Mouse (Mus musculus) frontal cortex, adult (tissue): ENCODE results near the gene Cptp.

Source experiments
- ATAC-seq: cut with Nextera tagmentation; 2 replicates; pipeline ENCODE4 v1.9.2; 2017; ENCODE audit warnings: mild to moderate bottlenecking, moderate library complexity, mixed read lengths; ENCODE audit not compliant: low TSS enrichment

Cptp gene

DNA sequence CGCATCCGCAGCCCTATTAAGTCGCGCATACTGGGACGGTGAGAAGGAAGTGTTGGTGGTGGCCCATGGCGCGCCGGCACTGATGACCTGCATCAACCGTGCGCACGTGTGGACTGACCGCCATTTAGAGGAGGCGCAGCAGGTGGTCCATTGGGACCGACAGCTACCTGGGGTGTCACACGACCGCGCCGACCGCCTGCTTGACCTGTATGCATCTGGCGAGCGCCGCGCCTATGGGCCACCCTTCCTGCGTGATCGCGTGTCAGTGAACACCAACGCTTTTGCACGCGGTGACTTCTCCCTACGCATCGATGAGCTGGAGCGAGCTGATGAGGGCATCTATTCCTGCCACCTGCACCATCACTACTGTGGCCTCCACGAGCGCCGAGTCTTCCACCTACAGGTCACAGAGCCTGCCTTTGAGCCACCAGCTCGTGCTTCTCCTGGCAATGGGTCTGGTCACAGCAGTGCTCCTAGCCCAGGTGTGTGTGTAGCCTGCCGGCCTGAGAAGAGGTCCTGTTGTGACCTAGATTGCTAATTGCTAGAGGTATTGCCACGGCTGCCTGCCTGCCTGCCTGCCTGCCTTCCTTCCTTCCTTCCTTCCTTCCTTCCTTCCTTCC is 27.5 kb downstream of the Cptp start:
- no peak for ATAC-seq

DNA sequence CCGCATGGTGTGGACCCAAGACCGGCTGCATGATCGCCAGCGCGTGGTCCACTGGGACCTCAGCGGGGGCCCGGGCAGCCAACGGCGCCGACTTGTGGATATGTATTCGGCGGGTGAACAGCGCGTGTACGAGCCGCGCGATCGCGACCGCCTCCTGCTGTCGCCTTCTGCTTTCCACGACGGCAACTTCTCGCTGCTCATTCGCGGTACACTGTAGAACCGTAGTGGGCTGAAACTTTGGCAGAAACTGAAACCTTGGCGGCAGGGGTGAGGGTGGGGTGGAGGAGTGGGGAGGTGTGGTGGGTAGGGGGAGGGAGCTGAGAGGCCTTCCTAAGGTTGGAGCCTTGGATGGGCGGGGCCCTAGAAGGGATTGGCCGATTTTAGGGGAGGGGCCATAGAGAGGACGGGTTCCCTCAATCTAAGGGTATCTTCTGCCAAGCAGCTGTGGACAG is 28.2 kb downstream of the Cptp start:
- no peak for ATAC-seq

DNA sequence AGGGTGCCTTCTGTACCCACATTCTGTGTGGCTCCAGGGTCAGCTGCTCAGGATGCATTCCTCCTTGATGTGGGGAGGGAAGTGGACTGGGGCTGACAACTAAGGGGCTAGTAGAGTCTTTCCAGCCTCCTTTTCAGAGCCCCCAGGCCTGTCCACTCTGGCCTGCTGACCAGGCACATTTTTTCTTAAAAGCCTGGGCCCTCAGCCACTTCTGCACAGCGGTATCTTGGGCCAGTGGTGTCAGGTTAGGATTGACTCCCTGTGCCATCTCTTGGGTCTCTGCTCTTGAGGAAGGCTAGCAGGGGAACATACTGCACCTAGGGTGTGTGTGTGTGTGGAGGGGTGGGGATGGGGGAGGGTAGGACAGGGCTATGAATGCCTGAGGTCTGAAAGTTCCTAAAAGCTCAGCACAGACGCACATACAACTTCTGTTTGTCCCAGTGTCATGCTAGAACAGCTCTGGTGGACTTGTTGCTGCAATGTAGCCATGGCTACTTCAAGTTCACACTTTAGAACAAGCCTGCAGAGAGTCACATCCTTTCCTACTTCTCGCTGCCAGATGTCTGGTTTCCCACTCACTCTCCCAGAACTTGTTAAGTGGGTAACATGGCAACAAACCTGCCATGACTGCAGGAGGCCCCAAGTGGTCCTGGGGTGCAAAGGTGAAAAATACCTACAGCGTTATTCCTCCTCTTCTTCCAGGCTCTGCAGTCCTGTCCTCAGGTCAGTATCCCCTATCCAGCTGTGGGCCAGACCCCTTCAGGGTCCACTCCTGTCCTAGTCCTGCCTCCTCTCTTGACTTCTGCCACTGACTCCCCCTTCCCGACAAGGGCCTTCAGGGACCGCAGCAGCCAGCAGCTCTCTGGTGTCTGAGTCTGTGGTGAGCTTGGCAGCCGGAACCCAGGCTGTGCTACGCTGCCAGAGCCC is 28.9 kb downstream of the Cptp start:
- ATAC-seq = no peak

- no peak for ATAC-seq
These were observed 29.7 kb downstream of the Cptp start, which contains the start of gene Mxra8 for GRCm38 (mm10) chr4:155839483-155839910. Mxra8 (plus strand) TSS chr4:155839680.

GRCm38 (mm10) chr4:155838187-155839153 is 30.8 kb downstream of the Cptp start:
- no peak for ATAC-seq

DNA sequence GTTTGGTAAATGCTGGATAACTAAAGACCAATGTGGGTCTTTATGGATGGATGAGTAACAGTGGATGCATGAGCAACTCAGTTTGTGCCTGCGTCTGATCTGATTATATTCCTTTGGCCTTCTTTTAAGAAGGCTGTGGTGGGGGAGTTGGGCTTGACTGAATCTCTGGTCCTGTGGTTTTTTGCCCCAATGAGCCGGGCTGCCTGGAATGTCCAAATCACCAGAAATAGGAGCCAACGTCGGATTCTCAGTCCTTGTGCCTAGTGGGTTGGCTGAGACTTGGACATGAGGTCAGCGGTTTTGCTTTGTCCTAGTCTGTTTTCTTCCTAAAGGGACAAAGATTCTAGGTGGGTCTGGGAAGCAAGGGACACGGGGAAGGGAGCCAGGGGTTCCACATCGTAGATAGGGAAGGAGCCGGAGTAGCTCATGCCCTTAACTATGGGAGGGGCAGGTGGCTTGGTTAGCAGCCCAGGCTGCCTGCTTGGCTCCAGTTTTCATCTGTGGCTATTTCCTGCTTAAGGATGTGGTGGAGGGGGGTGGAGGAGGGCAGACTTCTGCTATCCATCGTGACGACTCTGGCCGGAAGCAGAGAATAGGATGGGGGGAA is 31.7 kb downstream of the Cptp start:
- ATAC-seq = no peak

DNA sequence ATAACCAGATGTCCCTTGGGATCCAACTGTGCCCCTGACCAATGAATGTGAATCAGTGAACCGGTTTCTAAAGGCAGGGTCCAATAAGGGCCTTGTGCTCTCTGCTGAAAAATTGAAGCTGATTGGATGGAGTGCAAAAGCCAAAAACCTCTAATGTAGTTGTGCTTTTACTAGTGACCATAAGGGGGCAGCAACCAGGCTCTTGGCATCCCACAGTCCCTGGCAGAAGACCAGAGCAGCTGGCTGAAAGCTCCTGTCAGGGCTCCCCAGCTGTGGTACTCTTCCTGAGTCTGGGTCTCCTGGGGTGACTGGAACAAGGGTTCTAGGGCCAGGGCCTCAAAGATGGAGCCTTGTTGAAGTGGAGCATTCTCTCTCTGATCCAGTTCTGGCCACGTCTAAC is 35.4 kb downstream of the Cptp start:
- peak; percentile 30; the same call in 1 of the 2 replicates for ATAC-seq

DNA sequence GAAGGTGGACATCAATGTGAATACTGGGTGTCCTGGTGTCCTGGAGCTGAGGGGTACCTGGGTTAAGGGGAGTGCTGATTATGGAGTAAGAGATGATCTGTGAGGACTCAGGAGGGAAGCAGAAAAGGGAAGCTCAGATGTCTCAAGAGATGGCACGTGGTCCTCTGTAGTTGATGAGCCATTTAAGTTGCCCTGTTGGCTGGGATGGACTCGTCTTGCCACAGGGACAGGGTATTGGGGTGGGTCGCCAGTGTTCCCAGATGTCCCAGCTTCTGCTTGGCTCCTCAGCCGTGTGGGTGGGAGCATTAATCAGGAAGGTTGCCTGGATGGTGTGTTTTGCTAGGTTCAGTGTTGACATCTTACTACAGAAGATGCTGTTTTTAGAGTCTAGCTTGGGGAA is 36.0 kb downstream of the Cptp start:
- ATAC-seq = no peak

DNA sequence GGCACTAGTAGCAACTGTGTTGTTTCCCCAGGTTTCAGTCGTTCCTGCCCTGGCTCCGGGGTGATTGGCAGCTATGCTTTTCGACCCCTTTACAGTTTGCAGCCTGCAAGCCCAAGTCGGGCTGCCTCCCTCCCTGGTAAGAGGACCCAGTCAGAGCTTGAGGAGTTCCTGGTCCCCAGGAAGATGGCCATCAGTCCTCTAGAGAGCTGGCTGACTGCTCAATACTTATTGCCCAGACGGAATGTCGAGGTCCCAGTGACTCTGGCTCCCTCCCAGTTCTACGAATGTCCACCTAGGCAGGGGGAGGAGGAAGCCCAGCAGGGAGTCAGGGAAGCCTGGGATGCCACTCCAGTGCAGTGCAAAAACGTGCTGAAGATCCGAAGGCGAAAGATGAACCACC is 36.9 kb downstream of the Cptp start:
- ATAC-seq = no peak

- ATAC-seq = no peak
These were observed 37.4 kb downstream of the Cptp start for GRCm38 (mm10) chr4:155831831-155832230.

- peak; percentile 87 for ATAC-seq
These were observed 38.0 kb downstream of the Cptp start, which contains the start of gene Aurkaip1 for GRCm38 (mm10) chr4:155831205-155831766. Aurkaip1 (plus strand) TSS chr4:155831272.

- ATAC-seq = no peak
These were observed 38.6 kb downstream of the Cptp start for GRCm38 (mm10) chr4:155830596-155830995.

- no peak for ATAC-seq
These were observed 39.4 kb downstream of the Cptp start for GRCm38 (mm10) chr4:155829866-155830265.

GRCm38 (mm10) chr4:155823443-155823842 is 45.8 kb downstream of the Cptp start:
- ATAC-seq = no peak

- ATAC-seq = no peak
These were observed 48.2 kb downstream of the Cptp start for GRCm38 (mm10) chr4:155821025-155821424.

- no peak for ATAC-seq
These were observed 51.7 kb downstream of the Cptp start for GRCm38 (mm10) chr4:155817533-155817932.
